Mouse (Mus musculus): ENCODE results near the gene Gm13691.
"Not testable (repeated sequence)": the region's sequence is repeated elsewhere in the genome, so short reads cannot be mapped to it uniquely, and the experiment has no call there.

Gm13691 gene

DNA sequence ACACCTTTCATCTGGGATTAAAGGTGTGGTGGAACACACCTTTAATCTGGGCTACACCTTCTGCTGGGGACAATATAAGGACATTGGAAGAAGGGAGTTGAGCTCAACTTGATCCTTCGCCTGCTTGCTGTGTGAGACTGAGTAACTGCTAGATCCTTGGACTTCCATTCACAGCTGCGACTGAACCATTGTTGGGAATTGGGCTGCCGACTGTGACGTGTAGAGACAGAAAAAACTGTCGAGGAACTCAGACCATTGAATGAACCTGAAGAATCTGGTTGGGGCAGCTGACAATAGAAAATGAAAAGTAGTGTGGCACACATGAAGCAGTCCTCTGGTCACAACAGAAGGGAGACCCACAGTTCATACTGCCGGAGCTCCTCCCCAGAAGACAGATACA lies at the start of gene Gm13691:
Gm13691 (plus strand) TSS at position 301 of the 400 bp plus-strand sequence.
- not testable (repeated sequence) for DNase-seq (ENCODE audit: low spot score in 2 of 2)

DNA sequence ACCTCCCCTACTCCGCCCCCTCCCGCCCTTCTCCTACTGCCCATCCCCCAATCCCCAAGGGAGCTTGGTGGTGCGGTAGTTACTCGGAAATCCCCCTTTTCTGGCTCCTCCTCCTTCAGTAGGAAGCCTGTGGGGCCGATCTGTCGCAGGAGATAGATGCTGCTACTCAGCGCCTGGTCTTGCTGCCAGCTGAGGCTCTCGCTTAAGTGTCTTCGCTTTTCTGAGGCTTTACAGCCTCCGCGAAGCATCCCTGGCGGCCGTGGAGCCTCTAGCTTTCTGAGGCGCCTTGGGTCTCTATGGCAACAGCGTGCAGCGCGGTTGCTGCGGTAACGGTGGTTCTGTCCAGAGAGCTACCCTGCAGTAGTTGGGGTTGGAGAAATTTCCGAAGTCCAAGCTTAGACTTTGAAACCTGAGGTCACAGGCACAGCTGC lies 49.4 kb upstream of the Gm13691 start, which contains the start of gene Zswim2:
Zswim2 (minus strand) TSS at position 298 of the 431 bp plus-strand sequence.
- DNase-seq (ENCODE audit: low spot score in 2 of 2): peak; percentile 27 to 39

DNA sequence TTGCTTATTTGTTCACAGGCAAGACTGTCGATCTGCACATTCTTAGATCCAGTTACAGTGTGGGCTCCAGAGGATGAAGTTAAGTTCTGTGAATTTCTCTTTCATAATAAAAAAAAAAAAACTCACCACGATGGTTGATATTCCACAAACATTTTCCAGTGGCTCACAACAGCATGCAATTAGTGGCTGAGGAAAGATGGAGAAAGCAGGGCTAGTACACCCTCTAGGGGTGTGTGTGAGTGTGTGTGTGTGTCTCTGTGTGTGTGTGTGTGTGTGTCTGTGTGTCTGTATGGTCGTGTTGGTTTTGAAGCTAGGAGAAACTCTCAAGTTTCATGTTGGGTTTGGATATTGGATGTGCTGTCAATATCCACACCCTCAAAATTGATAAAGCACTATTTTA lies 49.0 kb upstream of the Gm13691 start:
- DNase-seq (ENCODE audit: low spot score in 2 of 2): no peak

DNA sequence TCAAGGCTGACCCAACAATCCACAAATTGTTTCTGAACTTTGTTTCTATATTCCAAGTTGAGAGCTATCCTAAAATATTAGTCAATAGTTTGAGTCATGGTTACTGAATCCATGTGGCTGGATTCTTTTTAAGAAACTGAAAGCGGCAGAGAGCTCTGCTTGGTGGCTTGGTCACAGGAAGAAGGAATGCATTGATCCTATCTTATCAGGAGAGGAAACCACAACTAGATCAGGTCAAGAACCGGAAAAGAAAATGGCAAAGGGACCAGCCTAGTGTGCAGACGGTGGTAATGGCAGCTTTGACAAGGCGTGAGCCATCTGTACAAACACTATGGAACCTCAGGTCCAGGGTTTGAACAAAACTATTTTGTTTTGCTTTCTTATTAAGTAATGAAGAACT lies 48.6 kb upstream of the Gm13691 start:
- no peak for DNase-seq (ENCODE audit: low spot score in 2 of 2)

DNA sequence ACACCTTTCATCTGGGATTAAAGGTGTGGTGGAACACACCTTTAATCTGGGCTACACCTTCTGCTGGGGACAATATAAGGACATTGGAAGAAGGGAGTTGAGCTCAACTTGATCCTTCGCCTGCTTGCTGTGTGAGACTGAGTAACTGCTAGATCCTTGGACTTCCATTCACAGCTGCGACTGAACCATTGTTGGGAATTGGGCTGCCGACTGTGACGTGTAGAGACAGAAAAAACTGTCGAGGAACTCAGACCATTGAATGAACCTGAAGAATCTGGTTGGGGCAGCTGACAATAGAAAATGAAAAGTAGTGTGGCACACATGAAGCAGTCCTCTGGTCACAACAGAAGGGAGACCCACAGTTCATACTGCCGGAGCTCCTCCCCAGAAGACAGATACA lies 35.0 kb upstream of the Gm13691 start, which contains the start of gene Gm13698:
Gm13698 (plus strand) TSS at position 301 of the 400 bp plus-strand sequence.
- DNase-seq (ENCODE audit: low spot score in 2 of 2): not testable (repeated sequence)

DNA sequence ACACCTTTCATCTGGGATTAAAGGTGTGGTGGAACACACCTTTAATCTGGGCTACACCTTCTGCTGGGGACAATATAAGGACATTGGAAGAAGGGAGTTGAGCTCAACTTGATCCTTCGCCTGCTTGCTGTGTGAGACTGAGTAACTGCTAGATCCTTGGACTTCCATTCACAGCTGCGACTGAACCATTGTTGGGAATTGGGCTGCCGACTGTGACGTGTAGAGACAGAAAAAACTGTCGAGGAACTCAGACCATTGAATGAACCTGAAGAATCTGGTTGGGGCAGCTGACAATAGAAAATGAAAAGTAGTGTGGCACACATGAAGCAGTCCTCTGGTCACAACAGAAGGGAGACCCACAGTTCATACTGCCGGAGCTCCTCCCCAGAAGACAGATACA lies 29.1 kb upstream of the Gm13691 start, which contains the start of gene Gm13693:
Gm13693 (plus strand) TSS at position 301 of the 400 bp plus-strand sequence.
- not testable (repeated sequence) for DNase-seq (ENCODE audit: low spot score in 2 of 2)

DNA sequence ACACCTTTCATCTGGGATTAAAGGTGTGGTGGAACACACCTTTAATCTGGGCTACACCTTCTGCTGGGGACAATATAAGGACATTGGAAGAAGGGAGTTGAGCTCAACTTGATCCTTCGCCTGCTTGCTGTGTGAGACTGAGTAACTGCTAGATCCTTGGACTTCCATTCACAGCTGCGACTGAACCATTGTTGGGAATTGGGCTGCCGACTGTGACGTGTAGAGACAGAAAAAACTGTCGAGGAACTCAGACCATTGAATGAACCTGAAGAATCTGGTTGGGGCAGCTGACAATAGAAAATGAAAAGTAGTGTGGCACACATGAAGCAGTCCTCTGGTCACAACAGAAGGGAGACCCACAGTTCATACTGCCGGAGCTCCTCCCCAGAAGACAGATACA lies 23.3 kb upstream of the Gm13691 start, which contains the start of gene Gm13695:
Gm13695 (plus strand) TSS at position 301 of the 400 bp plus-strand sequence.
- DNase-seq (ENCODE audit: low spot score in 2 of 2): not testable (repeated sequence)

DNA sequence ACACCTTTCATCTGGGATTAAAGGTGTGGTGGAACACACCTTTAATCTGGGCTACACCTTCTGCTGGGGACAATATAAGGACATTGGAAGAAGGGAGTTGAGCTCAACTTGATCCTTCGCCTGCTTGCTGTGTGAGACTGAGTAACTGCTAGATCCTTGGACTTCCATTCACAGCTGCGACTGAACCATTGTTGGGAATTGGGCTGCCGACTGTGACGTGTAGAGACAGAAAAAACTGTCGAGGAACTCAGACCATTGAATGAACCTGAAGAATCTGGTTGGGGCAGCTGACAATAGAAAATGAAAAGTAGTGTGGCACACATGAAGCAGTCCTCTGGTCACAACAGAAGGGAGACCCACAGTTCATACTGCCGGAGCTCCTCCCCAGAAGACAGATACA lies 17.5 kb upstream of the Gm13691 start, which contains the start of gene Gm13696:
Gm13696 (plus strand) TSS at position 301 of the 400 bp plus-strand sequence.
- DNase-seq (ENCODE audit: low spot score in 2 of 2): not testable (repeated sequence)

DNA sequence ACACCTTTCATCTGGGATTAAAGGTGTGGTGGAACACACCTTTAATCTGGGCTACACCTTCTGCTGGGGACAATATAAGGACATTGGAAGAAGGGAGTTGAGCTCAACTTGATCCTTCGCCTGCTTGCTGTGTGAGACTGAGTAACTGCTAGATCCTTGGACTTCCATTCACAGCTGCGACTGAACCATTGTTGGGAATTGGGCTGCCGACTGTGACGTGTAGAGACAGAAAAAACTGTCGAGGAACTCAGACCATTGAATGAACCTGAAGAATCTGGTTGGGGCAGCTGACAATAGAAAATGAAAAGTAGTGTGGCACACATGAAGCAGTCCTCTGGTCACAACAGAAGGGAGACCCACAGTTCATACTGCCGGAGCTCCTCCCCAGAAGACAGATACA lies 11.7 kb upstream of the Gm13691 start, which contains the start of gene Gm13694:
Gm13694 (plus strand) TSS at position 301 of the 400 bp plus-strand sequence.
- DNase-seq (ENCODE audit: low spot score in 2 of 2): not testable (repeated sequence)

DNA sequence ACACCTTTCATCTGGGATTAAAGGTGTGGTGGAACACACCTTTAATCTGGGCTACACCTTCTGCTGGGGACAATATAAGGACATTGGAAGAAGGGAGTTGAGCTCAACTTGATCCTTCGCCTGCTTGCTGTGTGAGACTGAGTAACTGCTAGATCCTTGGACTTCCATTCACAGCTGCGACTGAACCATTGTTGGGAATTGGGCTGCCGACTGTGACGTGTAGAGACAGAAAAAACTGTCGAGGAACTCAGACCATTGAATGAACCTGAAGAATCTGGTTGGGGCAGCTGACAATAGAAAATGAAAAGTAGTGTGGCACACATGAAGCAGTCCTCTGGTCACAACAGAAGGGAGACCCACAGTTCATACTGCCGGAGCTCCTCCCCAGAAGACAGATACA lies 5.9 kb upstream of the Gm13691 start, which contains the start of gene Gm13697:
Gm13697 (plus strand) TSS at position 301 of the 400 bp plus-strand sequence.
- not testable (repeated sequence) for DNase-seq (ENCODE audit: low spot score in 2 of 2)

DNA sequence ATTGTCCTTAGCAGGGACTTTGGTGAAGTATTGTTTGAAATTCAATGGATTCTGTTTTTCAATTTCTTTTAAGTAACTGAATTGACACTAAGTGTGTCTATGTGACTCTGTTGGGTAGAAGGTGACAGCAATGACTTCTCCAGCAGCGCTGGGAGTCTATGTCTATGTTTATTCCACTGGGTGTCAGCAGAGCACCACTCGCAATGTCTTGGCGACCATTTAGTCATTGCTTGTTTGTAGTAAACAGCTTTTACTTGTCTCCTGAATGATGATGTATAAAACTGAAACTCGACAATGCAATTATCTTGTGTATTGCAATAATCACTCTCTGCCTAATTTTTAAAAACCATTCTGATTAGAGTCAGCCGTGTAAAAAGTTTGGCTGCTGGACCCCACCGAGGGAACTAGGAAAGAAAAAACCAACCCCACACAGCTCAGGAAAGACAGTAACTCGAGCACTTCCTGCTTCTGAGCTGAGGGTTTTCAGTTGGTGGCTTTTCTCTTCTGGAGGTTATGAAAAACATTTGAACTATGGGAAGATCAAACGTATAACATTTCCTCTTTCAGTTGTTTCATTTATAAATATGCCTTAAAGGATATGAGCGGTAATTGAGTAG lies 3.4 kb downstream of the Gm13691 start:
- peak; percentile 30 to 43 for DNase-seq (ENCODE audit: low spot score in 2 of 2)

DNA sequence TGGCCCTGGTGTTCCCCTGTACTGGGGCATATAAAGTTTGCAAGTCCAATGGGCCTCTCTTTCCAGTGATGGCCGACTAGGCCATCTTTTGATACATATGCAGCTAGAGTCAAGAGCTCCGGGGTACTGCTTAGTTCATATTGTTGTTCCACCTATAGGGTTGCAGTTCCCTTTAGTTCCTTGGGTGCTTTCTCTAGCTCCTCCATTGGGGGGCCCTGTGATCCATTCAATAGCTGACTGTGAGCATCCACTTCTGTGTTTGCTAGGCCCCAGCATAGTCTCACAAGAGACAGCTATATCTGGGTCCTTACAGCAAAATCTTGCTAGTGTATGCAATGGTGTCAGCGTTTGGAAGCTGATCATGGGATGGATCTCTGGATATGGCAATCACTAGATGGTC lies 4.2 kb downstream of the Gm13691 start:
- DNase-seq (ENCODE audit: low spot score in 2 of 2): not testable (repeated sequence)

DNA sequence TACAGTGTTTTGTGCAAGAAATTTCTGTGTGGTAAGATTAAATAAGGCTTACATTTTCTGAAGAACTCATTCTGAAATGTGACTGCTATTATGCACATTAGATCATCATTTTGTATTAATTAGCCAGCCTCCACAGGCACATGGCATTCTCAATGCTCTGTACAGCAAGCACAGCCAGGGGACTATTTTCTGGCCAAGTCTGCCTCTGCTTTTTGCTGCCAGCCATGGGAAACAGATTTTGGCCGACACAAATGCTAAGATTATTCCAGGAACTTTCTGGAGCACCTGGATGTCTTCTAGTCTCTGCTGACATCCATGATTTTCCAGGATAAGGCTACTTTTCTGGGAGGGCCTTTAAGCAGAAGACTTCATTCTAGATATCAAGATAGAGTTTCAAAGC lies 18.6 kb downstream of the Gm13691 start:
- no peak for DNase-seq (ENCODE audit: low spot score in 2 of 2)

DNA sequence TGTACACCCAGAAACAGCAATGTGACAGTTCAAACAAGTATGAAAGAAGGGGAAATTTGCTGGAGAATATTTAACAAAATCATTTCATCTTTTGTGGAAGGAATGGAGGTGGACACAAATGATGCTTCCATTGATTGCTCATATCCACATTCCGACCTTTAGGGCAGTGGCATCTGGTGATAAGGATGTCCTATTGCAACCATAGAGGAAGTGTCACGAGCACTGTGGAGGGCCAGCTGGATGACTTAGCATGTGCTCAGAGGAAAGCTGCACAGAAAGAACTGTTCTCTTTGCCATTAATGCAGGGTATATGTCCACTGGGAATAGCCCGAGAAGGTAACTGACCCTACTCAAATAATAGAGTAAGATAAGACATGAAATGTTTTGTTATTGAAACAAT lies 19.5 kb downstream of the Gm13691 start:
- no peak for DNase-seq (ENCODE audit: low spot score in 2 of 2)

DNA sequence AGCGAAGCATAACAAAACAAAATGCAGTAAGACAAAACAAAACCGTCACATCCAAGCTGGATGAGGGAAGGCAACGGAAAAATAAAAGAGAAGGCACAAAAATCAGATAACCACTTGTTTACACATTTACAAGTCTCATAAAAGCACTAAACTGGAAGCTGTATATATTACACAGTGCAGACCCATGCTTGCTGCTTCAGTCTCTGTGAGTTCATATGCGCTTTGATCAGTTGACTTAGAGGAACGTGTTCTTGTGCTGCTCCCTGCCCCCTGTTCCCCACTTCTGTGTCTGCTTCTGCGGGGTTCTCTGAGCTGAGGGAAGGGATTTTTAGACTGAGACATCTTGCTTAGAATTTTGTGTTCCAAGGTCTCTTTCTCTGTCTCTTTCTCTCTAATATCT lies 24.2 kb downstream of the Gm13691 start:
- DNase-seq (ENCODE audit: low spot score in 2 of 2): no peak

DNA sequence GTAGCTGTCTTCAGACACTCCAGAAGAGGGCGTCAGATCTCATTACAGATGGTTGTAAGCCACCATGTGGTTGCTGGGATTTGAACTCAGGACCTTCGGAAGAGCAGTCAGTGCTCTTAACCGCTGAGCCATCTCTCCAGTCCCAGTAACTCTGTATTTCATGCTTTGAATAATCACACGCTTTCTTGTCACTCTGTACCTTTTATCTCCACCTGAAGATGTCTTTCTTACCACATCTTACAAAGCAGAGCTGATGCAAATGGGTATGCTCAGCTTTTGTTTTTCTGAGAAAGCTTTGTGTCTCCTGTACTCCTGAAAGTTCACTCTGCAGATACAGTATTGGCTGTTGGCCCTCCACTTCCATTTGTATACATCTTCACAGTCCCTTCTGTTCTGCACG lies 25.9 kb downstream of the Gm13691 start:
- DNase-seq (ENCODE audit: low spot score in 2 of 2): not testable (repeated sequence)

DNA sequence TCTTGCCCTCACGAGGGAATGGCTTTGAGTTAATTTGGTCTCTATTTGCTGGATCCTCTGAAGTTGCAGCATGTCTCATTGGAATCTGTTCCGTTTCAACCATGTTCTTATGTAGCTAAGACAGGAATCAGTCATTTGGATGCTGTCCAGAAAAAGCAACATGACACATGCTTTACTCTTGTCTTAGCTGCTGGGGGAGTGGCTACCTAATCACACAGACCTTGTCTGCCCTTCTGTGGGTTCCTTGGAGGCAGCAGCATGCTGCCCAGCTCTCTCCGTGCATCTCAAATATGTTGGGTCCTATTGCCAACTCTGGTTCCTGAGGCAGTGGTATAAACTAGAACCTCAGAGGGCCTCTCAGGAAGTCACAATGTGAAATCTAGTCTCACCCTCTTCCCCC lies 28.0 kb downstream of the Gm13691 start:
- no peak for DNase-seq (ENCODE audit: low spot score in 2 of 2)

DNA sequence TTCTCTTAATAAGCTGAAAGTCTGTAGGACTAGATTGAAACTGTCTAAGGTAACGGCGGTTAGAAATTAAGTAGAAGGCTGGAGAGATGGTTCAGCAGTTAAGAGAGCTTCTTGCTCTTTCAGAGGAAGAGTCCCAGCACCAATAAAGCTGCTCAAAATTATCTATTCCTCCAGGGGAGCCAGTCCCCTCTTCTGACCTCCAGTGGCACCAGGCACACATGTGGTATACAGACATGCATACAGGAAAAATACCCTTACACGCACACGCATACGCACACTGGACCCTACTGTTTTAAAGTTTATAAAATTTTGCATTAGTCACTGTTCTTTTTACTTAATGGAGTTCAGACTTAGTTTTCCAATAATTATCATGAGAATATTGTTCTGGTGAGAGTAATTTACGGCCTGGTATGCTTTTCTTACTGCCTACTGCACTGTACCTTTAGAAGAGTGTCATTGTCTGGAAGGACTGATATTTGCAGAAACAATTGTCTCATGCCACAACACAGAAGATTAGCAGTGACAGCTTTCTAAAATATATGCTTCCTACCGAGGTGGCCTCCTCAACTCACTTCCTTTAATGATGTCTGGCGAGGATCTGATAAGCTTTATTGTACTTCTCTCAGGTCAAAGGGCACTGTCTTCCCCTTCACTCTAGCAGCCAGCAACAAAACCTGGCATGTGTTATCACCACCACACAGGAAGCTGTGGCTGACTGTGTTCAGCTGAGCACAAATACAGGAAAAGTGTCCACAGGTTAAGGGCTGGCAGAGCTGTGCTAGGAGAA lies 29.4 kb downstream of the Gm13691 start:
- DNase-seq (ENCODE audit: low spot score in 2 of 2): peak; percentile 27 to 29

DNA sequence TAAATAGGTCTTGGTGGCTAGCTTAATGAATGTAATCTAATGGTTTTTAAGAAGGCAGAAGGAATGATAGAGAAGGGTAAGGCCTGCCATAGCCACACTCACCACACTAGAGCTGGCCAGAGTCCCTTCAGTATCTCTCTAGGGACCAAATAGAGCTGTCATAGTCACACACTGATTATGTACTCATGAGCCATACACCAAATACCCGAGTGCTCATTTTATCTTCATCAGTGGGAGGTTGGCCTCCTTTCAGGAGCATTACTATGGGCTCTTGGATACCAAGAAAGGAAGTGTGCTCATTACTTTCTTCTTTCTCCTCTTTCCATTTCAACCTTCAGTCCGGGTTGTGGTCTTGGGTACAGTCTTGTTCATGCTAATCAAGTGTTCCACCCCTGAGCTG lies 31.6 kb downstream of the Gm13691 start:
- no peak for DNase-seq (ENCODE audit: low spot score in 2 of 2)

DNA sequence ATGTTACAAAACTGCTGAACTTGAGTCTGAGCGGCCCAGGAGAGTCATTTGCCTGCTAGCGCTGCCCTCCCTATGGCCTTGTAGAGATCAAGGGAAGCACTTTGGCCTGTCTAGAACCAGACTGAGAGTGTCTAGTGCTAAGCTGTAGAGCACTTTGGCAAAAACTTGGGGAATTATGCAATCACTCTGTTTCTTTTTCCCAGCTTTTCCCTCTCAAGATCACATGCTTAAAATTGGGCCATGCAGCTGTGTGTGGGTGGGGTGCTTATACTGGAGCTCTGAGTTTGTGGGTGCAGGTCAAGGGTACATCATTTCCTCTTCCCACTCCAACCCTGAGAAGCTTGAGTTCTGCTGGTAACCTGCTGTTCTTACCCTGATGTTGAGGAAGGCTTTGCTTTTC lies 32.6 kb downstream of the Gm13691 start:
- no peak for DNase-seq (ENCODE audit: low spot score in 2 of 2)

DNA sequence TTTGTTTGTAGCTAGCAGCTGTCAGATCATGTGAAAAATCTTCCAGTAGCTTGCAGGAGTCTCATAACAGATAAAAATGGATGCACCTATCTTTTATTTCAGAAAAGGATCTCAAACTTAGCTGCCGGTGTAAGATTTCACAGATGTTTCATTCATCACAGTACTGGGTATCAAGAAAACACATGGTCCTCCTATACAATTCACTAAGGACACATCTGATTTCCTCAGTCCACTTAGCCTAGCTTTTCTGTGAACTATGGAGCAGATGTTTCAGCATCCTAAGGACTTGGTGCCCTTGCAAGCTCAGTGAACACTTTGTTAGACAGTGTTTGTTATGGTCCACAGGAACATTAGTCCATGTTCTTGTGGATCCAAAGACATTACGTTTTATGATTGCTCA lies 33.0 kb downstream of the Gm13691 start:
- DNase-seq (ENCODE audit: low spot score in 2 of 2): no peak

DNA sequence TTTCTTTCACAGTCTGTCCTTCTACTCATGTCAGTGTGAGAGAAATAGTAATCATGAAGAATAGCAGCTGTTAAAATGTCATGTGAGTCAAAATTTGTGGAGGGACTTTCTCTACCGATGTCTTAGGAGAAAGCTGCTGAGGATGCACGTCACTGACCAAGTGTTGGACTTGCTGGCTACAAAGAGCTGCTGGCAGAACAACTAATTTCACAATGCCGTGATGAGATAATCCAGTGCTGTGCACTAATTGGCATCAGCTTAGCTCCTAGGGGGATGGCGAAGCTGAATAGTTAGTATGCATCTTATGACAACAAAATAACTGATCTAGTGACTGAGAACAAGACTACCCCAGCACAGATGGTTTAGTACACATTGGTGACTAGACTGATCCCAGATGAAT lies 34.9 kb downstream of the Gm13691 start:
- DNase-seq (ENCODE audit: low spot score in 2 of 2): peak in 1 of 2 experiments; percentile 4

All from spleen, postnatal 36 days (tissue).